Mouse (Mus musculus): Measurements from ENCODE around the gene Fsd2. TPM values are rescaled to one million over a fixed set of nuclear protein-coding genes. Genes with fewer than 3 reads are reported as not detected.

Gene Fsd2
- polyA plus RNA-seq, 1 experiment from 2014 or later, result not detected

DNA sequence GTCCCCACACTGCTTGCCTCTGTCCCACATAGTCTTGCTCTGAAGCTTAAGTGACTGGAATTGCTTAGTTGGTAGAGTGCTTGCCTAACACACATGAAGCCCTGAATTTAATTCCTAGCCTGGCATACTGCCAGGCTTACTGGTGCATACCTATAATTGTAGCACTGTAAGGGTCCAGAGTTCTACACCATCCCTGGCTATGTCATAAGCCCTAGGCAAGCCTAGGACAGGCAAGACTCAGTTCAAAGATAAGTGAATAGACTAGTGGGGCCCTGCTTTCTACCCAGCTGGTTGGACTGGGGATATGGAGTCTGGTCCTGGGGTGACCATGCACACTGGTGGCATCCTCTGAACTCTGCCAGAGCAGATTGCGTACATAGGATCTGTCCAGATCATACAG, 30.9 kb upstream of the Fsd2 start:
- Histone ChIP-seq H3K36me3 (ENCODE audit: control insufficient read depth, insufficient read depth, low read length) (peaks cover 41% of the 10 kb centered on the region), H3K27me3 (replicated peaks; ENCODE audit: control insufficient read depth, insufficient read depth, low read length) (no peaks in the 10 kb centered on the region), H3K9ac (ENCODE audit: low read length) (no peak overlapping the region), H3K4me1 (replicated peaks; ENCODE audit: control insufficient read depth, insufficient read depth, low read length) (no peaks in the 10 kb centered on the region), H3K27ac (ENCODE audit: low read depth) (no peak overlapping the region), H3K4me2 (ENCODE audit: low read length) (no peak overlapping the region), H3K9me3 (ENCODE audit: control insufficient read depth, low read length) (no peaks in the 10 kb centered on the region), H3K4me3 (ENCODE audit: low read depth, low read length) (no peak overlapping the region)
- ATAC-seq (replicated peaks; ENCODE audit: low FRiP score, low TSS enrichment, low read depth) (no peak), DNase-seq (ENCODE audit: low spot score) (no peak)
- 95% methylated on average over 1 of the region's 1 CpGs for WGBS

DNA sequence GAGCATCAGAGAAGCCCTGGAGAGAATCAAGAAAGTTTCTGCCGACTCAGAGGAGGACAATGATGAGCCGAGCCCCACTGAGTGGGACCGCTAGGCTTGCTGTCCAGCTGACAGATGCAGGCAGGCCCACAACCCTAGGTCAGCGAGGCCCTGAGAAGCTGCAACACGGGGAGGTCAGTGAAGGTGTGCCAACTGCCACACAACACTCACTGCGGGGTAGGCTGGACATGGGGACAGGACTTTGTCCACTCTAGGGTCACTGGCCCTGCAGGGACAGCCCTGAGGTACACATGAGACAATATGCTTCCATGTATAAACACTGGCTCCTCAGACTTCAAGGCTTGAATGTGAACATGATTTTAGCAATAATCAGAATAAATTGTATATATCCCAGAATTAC, 29.3 kb upstream of the Fsd2 start:
- DNase-seq (ENCODE audit: low spot score), result no peak
- 81% methylated on average over 6 of the region's 6 CpGs for WGBS
- peaks cover 53% of the 10 kb centered on the region for H3K36me3 ChIP-seq (ENCODE audit: control insufficient read depth, insufficient read depth, low read length)

GRCm38 (mm10) chr7:81595056-81595455, 28.3 kb upstream of the Fsd2 start:
- Histone ChIP-seq H3K27me3 (replicated peaks; ENCODE audit: control insufficient read depth, insufficient read depth, low read length) (no peaks in the 10 kb centered on the region), H3K36me3 (ENCODE audit: control insufficient read depth, insufficient read depth, low read length) (peaks cover 56% of the 10 kb centered on the region), H3K9me3 (ENCODE audit: control insufficient read depth, low read length) (no peaks in the 10 kb centered on the region), H3K27ac (ENCODE audit: low read depth) (no peak overlapping the region), H3K4me2 (ENCODE audit: low read length) (no peak overlapping the region), H3K9ac (ENCODE audit: low read length) (no peak overlapping the region), H3K4me3 (ENCODE audit: low read depth, low read length) (no peak overlapping the region), H3K4me1 (replicated peaks; ENCODE audit: control insufficient read depth, insufficient read depth, low read length) (no peaks in the 10 kb centered on the region)
- WGBS, result 78% methylated on average over 5 of the region's 5 CpGs
- no peak for ATAC-seq (replicated peaks; ENCODE audit: low FRiP score, low TSS enrichment, low read depth)
- no peak for DNase-seq (ENCODE audit: low spot score)

More for the DNA sequence above, 29.3 kb upstream of the Fsd2 start:
- Histone ChIP-seq H3K4me3 (ENCODE audit: low read depth, low read length) (no peak overlapping the region), H3K4me1 (replicated peaks; ENCODE audit: control insufficient read depth, insufficient read depth, low read length) (no peaks in the 10 kb centered on the region), H3K27ac (ENCODE audit: low read depth) (no peak overlapping the region), H3K9ac (ENCODE audit: low read length) (no peak overlapping the region), H3K9me3 (ENCODE audit: control insufficient read depth, low read length) (no peaks in the 10 kb centered on the region), H3K27me3 (replicated peaks; ENCODE audit: control insufficient read depth, insufficient read depth, low read length) (no peaks in the 10 kb centered on the region), H3K4me2 (ENCODE audit: low read length) (no peak overlapping the region)
- no peak for ATAC-seq (replicated peaks; ENCODE audit: low FRiP score, low TSS enrichment, low read depth)

- Histone ChIP-seq H3K27ac (ENCODE audit: low read depth) (no peak overlapping the region), H3K4me2 (ENCODE audit: low read length) (no peak overlapping the region), H3K36me3 (ENCODE audit: control insufficient read depth, insufficient read depth, low read length) (peaks cover 62% of the 10 kb centered on the region), H3K4me3 (ENCODE audit: low read depth, low read length) (no peak overlapping the region), H3K9me3 (ENCODE audit: control insufficient read depth, low read length) (no peaks in the 10 kb centered on the region), H3K27me3 (replicated peaks; ENCODE audit: control insufficient read depth, insufficient read depth, low read length) (no peaks in the 10 kb centered on the region), H3K9ac (ENCODE audit: low read length) (no peak overlapping the region), H3K4me1 (replicated peaks; ENCODE audit: control insufficient read depth, insufficient read depth, low read length) (no peaks in the 10 kb centered on the region)
- no peak for ATAC-seq (replicated peaks; ENCODE audit: low FRiP score, low TSS enrichment, low read depth)
- WGBS, result 86% methylated on average over 8 of the region's 8 CpGs
- DNase-seq (ENCODE audit: low spot score), result no peak
Measured at GRCm38 (mm10) chr7:81593387-81593786, 26.6 kb upstream of the Fsd2 start.

DNA sequence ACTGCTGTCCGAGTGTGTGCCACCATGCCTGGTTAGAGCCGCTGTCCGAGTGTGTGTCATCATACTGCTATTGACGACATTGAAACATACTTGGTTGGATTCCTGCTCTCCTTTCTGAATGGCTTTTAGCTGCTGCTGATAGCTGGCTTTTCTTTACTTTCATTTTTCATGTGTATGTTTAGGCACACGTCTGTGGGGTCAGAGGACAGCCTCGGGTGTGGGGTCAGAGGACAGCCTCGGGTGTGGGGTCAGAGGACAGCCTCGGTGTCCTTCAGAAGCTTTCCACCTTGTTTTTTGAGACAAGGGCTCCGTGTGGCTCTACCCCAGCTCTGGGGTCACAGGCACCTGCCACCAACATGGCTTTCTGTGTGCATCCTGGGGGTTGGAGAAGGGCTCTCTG, 25.9 kb upstream of the Fsd2 start:
- Histone ChIP-seq H3K4me2 (ENCODE audit: low read length) (no peak overlapping the region), H3K4me1 (replicated peaks; ENCODE audit: control insufficient read depth, insufficient read depth, low read length) (no peaks in the 10 kb centered on the region), H3K27ac (ENCODE audit: low read depth) (no peak overlapping the region), H3K9me3 (ENCODE audit: control insufficient read depth, low read length) (no peaks in the 10 kb centered on the region), H3K4me3 (ENCODE audit: low read depth, low read length) (no peak overlapping the region), H3K9ac (ENCODE audit: low read length) (no peak overlapping the region), H3K27me3 (replicated peaks; ENCODE audit: control insufficient read depth, insufficient read depth, low read length) (no peaks in the 10 kb centered on the region), H3K36me3 (ENCODE audit: control insufficient read depth, insufficient read depth, low read length) (peaks cover 55% of the 10 kb centered on the region)
- 80% methylated on average over 9 of the region's 9 CpGs for WGBS
- ATAC-seq (replicated peaks; ENCODE audit: low FRiP score, low TSS enrichment, low read depth), result no peak
- no peak for DNase-seq (ENCODE audit: low spot score)

GRCm38 (mm10) chr7:81587238-81587637, 20.5 kb upstream of the Fsd2 start:
- H3K4me1 ChIP-seq (replicated peaks; ENCODE audit: control insufficient read depth, insufficient read depth, low read length), result no peaks in the 10 kb centered on the region
- 0 out of 2 replicates have a peak, but pooled peaks cover 4% of the 10 kb centered on the region for H3K9me3 ChIP-seq (ENCODE audit: control insufficient read depth, low read length)
- DNase-seq (ENCODE audit: low spot score) (no peak), ATAC-seq (replicated peaks; ENCODE audit: low FRiP score, low TSS enrichment, low read depth) (no peak)
- H3K27me3 ChIP-seq (replicated peaks; ENCODE audit: control insufficient read depth, insufficient read depth, low read length), result no peaks in the 10 kb centered on the region
- no peak overlapping the region for H3K4me2 ChIP-seq (ENCODE audit: low read length)
- H3K9ac ChIP-seq (ENCODE audit: low read length), result no peak overlapping the region
- no peak overlapping the region for H3K4me3 ChIP-seq (ENCODE audit: low read depth, low read length)
- peaks cover 39% of the 10 kb centered on the region for H3K36me3 ChIP-seq (ENCODE audit: control insufficient read depth, insufficient read depth, low read length)
- WGBS, result 84% methylated on average over 4 of the region's 4 CpGs
- no peak overlapping the region for H3K27ac ChIP-seq (ENCODE audit: low read depth)

GRCm38 (mm10) chr7:81585326-81585725, 18.6 kb upstream of the Fsd2 start:
- H3K9me3 ChIP-seq (ENCODE audit: control insufficient read depth, low read length), result 0 out of 2 replicates have a peak, but pooled peaks cover 4% of the 10 kb centered on the region
- no peak overlapping the region for H3K4me2 ChIP-seq (ENCODE audit: low read length)
- H3K4me3 ChIP-seq (ENCODE audit: low read depth, low read length), result no peak overlapping the region
- 87% methylated on average over 7 of the region's 7 CpGs for whole genome bisulfite sequencing
- H3K36me3 ChIP-seq (ENCODE audit: control insufficient read depth, insufficient read depth, low read length), result peaks cover 28% of the 10 kb centered on the region
- no peak overlapping the region for H3K27ac ChIP-seq (ENCODE audit: low read depth)
- no peaks in the 10 kb centered on the region for H3K27me3 ChIP-seq (replicated peaks; ENCODE audit: control insufficient read depth, insufficient read depth, low read length)
- no peak for ATAC-seq (replicated peaks; ENCODE audit: low FRiP score, low TSS enrichment, low read depth)
- no peak for DNase-seq (ENCODE audit: low spot score)
- no peak overlapping the region for H3K9ac ChIP-seq (ENCODE audit: low read length)
- H3K4me1 ChIP-seq (replicated peaks; ENCODE audit: control insufficient read depth, insufficient read depth, low read length), result no peaks in the 10 kb centered on the region

DNA sequence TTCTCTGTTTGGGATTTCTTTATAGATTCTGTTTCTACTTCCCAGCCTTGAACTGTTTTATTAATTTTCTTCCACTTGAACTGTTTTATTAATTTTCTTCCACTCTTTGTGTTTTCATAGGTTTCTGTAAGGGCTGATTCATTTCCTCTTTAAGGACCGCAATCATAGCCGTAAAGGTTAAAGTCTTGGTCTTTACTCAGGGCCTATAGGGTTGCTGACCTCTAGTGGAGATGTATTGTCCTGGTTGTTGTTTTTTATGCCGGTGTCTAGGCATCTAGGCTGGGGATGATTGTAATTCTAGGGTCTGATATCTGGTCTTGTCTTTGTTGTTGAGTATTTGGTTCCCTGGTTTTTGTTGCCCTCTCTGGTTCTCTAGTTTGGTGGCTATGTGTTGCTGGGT, 16.8 kb upstream of the Fsd2 start:
- WGBS, result 71% methylated on average over 3 of the region's 3 CpGs
- Histone ChIP-seq H3K4me1 (replicated peaks; ENCODE audit: control insufficient read depth, insufficient read depth, low read length) (no peaks in the 10 kb centered on the region), H3K4me3 (ENCODE audit: low read depth, low read length) (no peak overlapping the region), H3K9me3 (ENCODE audit: control insufficient read depth, low read length) (0 out of 2 replicates have a peak, but pooled peaks cover 4% of the 10 kb centered on the region), H3K4me2 (ENCODE audit: low read length) (no peak overlapping the region), H3K27ac (ENCODE audit: low read depth) (no peak overlapping the region), H3K27me3 (replicated peaks; ENCODE audit: control insufficient read depth, insufficient read depth, low read length) (no peaks in the 10 kb centered on the region), H3K36me3 (ENCODE audit: control insufficient read depth, insufficient read depth, low read length) (peaks cover 29% of the 10 kb centered on the region), H3K9ac (ENCODE audit: low read length) (no peak overlapping the region)
- DNase-seq (ENCODE audit: low spot score) (no peak), ATAC-seq (replicated peaks; ENCODE audit: low FRiP score, low TSS enrichment, low read depth) (no peak)

GRCm38 (mm10) chr7:81579312-81579711, 12.6 kb upstream of the Fsd2 start:
- no peaks in the 10 kb centered on the region for H3K27me3 ChIP-seq (replicated peaks; ENCODE audit: control insufficient read depth, insufficient read depth, low read length)
- H3K4me2 ChIP-seq (ENCODE audit: low read length), result no peak overlapping the region
- no peak for DNase-seq (ENCODE audit: low spot score)
- H3K4me1 ChIP-seq (replicated peaks; ENCODE audit: control insufficient read depth, insufficient read depth, low read length), result no peaks in the 10 kb centered on the region
- H3K9me3 ChIP-seq (ENCODE audit: control insufficient read depth, low read length), result no peaks in the 10 kb centered on the region
- peaks cover 22% of the 10 kb centered on the region for H3K36me3 ChIP-seq (ENCODE audit: control insufficient read depth, insufficient read depth, low read length)
- 96% methylated on average over 5 of the region's 5 CpGs for WGBS
- ATAC-seq (replicated peaks; ENCODE audit: low FRiP score, low TSS enrichment, low read depth), result no peak
- H3K9ac ChIP-seq (ENCODE audit: low read length), result no peak overlapping the region
- no peak overlapping the region for H3K27ac ChIP-seq (ENCODE audit: low read depth)
- H3K4me3 ChIP-seq (ENCODE audit: low read depth, low read length), result no peak overlapping the region

Data from intestine, embryonic 14.5 days (tissue).